Mouse (Mus musculus): Measurements from ENCODE around the gene Taar8c. TPM values are rescaled to one million over a fixed set of nuclear protein-coding genes. Genes with fewer than 3 reads are reported as not detected.
"Not testable (repeated sequence)": the region's sequence is repeated elsewhere in the genome, so short reads cannot be mapped to it uniquely, and the experiment has no call there.

Gene Taar8c
- polyA plus RNA-seq, 1 experiment: not detected

DNA sequence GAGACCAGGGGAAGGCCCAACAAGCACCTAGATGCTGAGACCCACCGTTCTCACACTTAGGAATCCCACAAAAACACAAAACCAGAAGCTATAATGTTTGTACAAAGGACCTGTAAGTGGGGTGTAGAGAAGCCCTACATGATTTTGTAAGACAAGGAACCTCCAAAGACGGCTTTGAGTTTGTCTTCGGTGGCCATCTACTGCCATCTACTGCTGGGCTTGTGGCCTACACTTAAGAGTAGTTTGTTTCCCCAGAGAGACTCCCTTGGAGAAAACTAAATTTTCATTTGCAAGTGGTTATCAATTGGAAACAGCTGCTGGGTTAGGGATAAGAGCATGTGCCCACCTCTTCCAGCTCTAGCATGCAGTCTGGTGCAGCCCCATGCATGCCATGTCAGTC is 21.5 kb downstream of the Taar8c start:
- DNase-seq: peak; percentile 13
- Histone ChIP-seq H3K4me3 (replicated peaks; ENCODE audit: extremely low read depth, low read depth, low read length) (no peak overlapping the region), H3K4me1 (ENCODE audit: control insufficient read depth, insufficient read depth, low read length) (no peaks in the 10 kb centered on the region)
- WGBS: 30% methylated on average over 3 of the region's 3 CpGs
- TF ChIP-seq POLR2A (IDR thresholded peaks at IDR 0.05; ENCODE audit: borderline replicate concordance, extremely low read depth, low read depth, low read length) (no peak), CTCF (IDR thresholded peaks at IDR 0.05; ENCODE audit: insufficient read depth, low read length) (no peak)

DNA sequence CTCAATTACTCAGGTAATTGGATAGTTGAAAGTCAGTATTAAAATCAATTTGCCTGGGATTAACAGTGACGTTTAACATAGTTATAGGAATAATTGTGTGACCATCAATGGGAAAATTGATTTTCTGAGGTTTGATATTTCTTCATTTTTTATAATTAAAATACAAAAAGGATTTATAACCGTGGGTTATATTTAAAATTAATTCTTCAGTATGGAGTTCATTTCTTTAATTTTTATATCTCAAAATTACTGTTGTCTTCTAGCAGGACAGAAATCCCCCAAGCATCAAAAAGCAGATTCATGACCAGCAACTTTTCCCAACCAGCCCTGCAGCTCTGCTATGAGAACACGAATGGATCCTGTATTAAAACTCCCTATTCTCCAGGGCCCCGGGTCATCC is 25.5 kb downstream of the Taar8c start, which contains the start of gene Taar8a:
Gene Taar8a, plus strand, starts transcription at position 301 of the 400 bp plus-strand sequence.
- 87% methylated on average over 2 of the region's 4 CpGs for WGBS
- DNase-seq; H3K4me1 ChIP-seq (ENCODE audit: control insufficient read depth, insufficient read depth, low read length); H3K4me3 ChIP-seq (replicated peaks; ENCODE audit: extremely low read depth, low read depth, low read length): not testable (repeated sequence)

DNA sequence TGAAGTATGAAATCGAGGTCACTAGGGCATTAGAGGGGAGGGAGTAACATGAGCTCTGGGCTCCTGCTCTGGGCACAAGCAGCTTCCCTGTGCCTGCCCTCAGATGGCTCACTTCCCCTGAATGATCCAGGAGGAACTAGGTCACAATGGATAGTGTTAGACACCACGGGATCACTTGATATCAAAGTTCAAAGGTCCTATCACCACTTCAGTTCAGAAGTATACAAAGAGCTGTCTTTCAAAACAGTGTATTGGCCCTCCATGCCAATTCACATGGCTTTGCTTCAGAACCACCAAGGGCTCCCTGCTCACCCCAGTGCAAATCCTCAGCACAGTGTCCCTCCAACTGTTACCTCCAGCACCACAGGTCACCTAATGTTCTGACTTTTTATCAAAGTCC is 27.0 kb downstream of the Taar8c start:
- H3K4me3 ChIP-seq (replicated peaks; ENCODE audit: extremely low read depth, low read depth, low read length): not testable (repeated sequence)
- 31% methylated on average over 2 of the region's 2 CpGs for WGBS

DNA sequence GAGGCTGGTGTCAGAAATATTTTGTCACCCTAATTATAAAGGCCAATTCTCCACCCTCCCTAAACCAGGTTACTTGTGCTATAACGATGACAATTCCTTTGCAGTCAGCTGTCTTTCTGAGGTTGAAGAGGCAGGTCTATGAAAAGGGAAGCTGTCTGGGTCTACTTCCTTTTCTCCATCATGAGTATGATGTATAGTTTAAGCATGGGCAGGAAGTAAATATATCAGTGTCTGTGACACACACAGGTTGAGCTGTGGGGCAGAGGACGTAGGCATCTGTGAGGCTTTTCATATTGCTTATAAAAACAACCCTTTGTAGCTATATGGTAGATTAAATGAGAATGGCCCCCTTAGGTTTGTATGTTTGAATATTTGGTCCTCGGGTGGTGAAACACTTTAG is 42.7 kb downstream of the Taar8c start:
- no peaks in the 10 kb centered on the region for H3K4me1 ChIP-seq (ENCODE audit: control insufficient read depth, insufficient read depth, low read length)
- no peak for DNase-seq
- TF ChIP-seq POLR2A (IDR thresholded peaks at IDR 0.05; ENCODE audit: borderline replicate concordance, extremely low read depth, low read depth, low read length): no peak
- no peak for TF ChIP-seq CTCF (IDR thresholded peaks at IDR 0.05; ENCODE audit: insufficient read depth, low read length)
- no peak overlapping the region for H3K4me3 ChIP-seq (replicated peaks; ENCODE audit: extremely low read depth, low read depth, low read length)
- 62% methylated on average over 3 of the region's 3 CpGs for WGBS

More for the DNA sequence above, 27.0 kb downstream of the Taar8c start:
- not testable (repeated sequence) for H3K4me1 ChIP-seq (ENCODE audit: control insufficient read depth, insufficient read depth, low read length); DNase-seq

DNA sequence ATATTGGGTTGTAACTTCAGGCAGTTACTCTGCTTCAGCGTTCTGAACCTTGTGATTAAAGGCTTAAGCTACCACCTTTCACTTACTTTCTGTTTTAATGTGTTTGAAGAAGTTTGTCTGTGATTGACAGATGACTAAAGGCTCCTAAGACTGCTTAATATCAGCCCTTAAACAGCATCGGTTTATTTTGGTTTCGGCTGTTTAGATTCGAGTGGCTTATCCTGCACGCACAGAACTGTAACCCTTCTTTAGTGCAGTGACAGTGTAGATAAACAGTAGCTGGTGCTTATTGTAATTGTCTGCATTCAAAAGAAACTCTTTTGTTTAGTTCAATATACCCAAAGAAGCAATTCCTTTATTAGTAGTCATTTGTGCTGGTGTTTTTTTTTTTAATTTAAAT is 49.7 kb downstream of the Taar8c start:
- Histone ChIP-seq H3K4me3 (replicated peaks; ENCODE audit: extremely low read depth, low read depth, low read length) (no peak overlapping the region), H3K4me1 (ENCODE audit: control insufficient read depth, insufficient read depth, low read length) (no peaks in the 10 kb centered on the region)
- 37% methylated on average over 5 of the region's 5 CpGs for WGBS
- DNase-seq: no peak
- no peak for TF ChIP-seq POLR2A (IDR thresholded peaks at IDR 0.05; ENCODE audit: borderline replicate concordance, extremely low read depth, low read depth, low read length)
- no peak for TF ChIP-seq CTCF (IDR thresholded peaks at IDR 0.05; ENCODE audit: insufficient read depth, low read length)

Other genes with a start within 250 kb of the Taar8c start
- gene Vnn1, start 207.2 kb downstream of the Taar8c start, polyA plus RNA-seq (2012; rRNA removed): 12.0 and 18.9 TPM in 2 replicates
- gene Taar1, start 181.6 kb downstream of the Taar8c start, polyA plus RNA-seq (2012; rRNA removed): not detected in 2 replicates
- gene Taar2, start 163.3 kb downstream of the Taar8c start, polyA plus RNA-seq (2012; rRNA removed): 0.27 TPM in 1 of 2 replicates, not detected in the other
- gene Taar3, start 152.4 kb downstream of the Taar8c start, polyA plus RNA-seq (2012; rRNA removed): not detected in 2 replicates
- gene Taar4, start 141.4 kb downstream of the Taar8c start, polyA plus RNA-seq (2012; rRNA removed): not detected in 2 replicates
- not detected in 2 replicates for gene Taar5, start 131.2 kb downstream of the Taar8c start, polyA plus RNA-seq (2012; rRNA removed)
- not detected in 2 replicates for gene Taar6, start 116.3 kb downstream of the Taar8c start, polyA plus RNA-seq (2012; rRNA removed)
- gene Taar7a, start 108.4 kb downstream of the Taar8c start, polyA plus RNA-seq (2012; rRNA removed): not detected in 2 replicates
- not detected in 2 replicates for gene Taar7b, start 102.0 kb downstream of the Taar8c start, polyA plus RNA-seq (2012; rRNA removed)
- not detected in 2 replicates for gene Taar7d, start 74.7 kb downstream of the Taar8c start, polyA plus RNA-seq (2012; rRNA removed)
- not detected in 2 replicates for gene Taar7e, start 64.3 kb downstream of the Taar8c start, polyA plus RNA-seq (2012; rRNA removed)
- not detected in 2 replicates for gene Taar7f, start 52.4 kb downstream of the Taar8c start, polyA plus RNA-seq (2012; rRNA removed)
- gene Taar8a, start 25.4 kb downstream of the Taar8c start, polyA plus RNA-seq (2012; rRNA removed): not detected in 2 replicates
- gene Taar8b, start 9.6 kb downstream of the Taar8c start, polyA plus RNA-seq (2012; rRNA removed): not detected in 2 replicates
- gene Taar9, start 7.6 kb upstream of the Taar8c start, polyA plus RNA-seq (2012; rRNA removed): not detected in 2 replicates
- gene Stx7, start 47.4 kb upstream of the Taar8c start, polyA plus RNA-seq (2012; rRNA removed): 91.9 and 97.8 TPM in 2 replicates
- 1.3 and 1.9 TPM in 2 replicates for gene Moxd1, start 121.6 kb upstream of the Taar8c start, polyA plus RNA-seq (2012; rRNA removed)

All from lung, adult 2 months (tissue).